In genomic region chr8:122569329-122569728, GRCm38 (mm10) we compare ENCODE assay signal across 9 mouse cellular contexts. TPM values are rescaled to one million over a fixed set of nuclear protein-coding genes. Genes with fewer than 3 reads are reported as not detected.
A peak's percentile ranks its signal among the peaks of the same experiment; 100 is the strongest.
DNase-seq lines count a peak whose midpoint lies in the region; ATAC-seq lines count a peak whose summit lies in the region.
"Had no signal": no experiment of that assay in that cellular context is flagged by ENCODE, and none has a peak within 500 bp of the region (broad histone marks: within the 10 kb centered on the region; RNA-seq: fewer than 3 reads in every experiment).

No protein-coding gene starts in this region.

- H3K27ac ChIP-seq in neural tube, embryonic 11.5 days (ENCODE audit: low read depth, low read length) = no peak overlapping the region
- H3K27ac ChIP-seq in forebrain, embryonic 10.5 days = peak overlapping the region; percentile 99
- no peak overlapping the region for H3K27ac ChIP-seq in limb, embryonic 13.5 days
- no peak overlapping the region for H3K27ac ChIP-seq in stomach, embryonic 14.5 days (ENCODE audit: low read length)

- H3K9me3 ChIP-seq in neural tube, embryonic 11.5 days (ENCODE audit: control insufficient read depth, low read length) = no peaks in the 10 kb centered on the region
- H3K9me3 ChIP-seq in forebrain, embryonic 10.5 days = peaks cover 7% of the 10 kb centered on the region; the same call in 1 of the 2 replicates
- H3K9me3 ChIP-seq in limb, embryonic 13.5 days = no peaks in the 10 kb centered on the region
- no peaks in the 10 kb centered on the region for H3K9me3 ChIP-seq in stomach, embryonic 14.5 days (ENCODE audit: control insufficient read depth, low read depth, low read length)

- peaks cover 23% of the 10 kb centered on the region for H3K36me3 ChIP-seq in neural tube, embryonic 11.5 days (ENCODE audit: control insufficient read depth, insufficient read depth, low read length)
- peaks cover 61% of the 10 kb centered on the region for H3K36me3 ChIP-seq in forebrain, embryonic 10.5 days (replicated peaks)
- H3K36me3 ChIP-seq in limb, embryonic 13.5 days = peaks cover 51% of the 10 kb centered on the region
- H3K36me3 ChIP-seq in stomach, embryonic 14.5 days (ENCODE audit: control insufficient read depth, insufficient read depth, low read length) = peaks cover 37% of the 10 kb centered on the region

- no peak for DNase-seq in neural tube, embryonic 11.5 days (ENCODE audit: low spot score)
- DNase-seq in neural tube, embryonic 10.5 days (ENCODE audit: extremely low spot score, low spot score) = no peak
- no peak for DNase-seq in forebrain, embryonic 10.5 days (ENCODE audit: extremely low spot score, low spot score)
- DNase-seq in urinary bladder, postnatal 14 days (ENCODE audit: low spot score) = no peak
- no peak for DNase-seq in gastrocnemius, postnatal 25 days
- DNase-seq in B cell, adult 2 months = no peak
- DNase-seq: adrenal gland, postnatal 14 days had no signal

- ATAC-seq in neural tube, embryonic 11.5 days (ENCODE audit: insufficient read depth, low FRiP score, low TSS enrichment) = no peak
- no peak for ATAC-seq in limb, embryonic 13.5 days (ENCODE audit: low FRiP score, low read depth)
- ATAC-seq in stomach, embryonic 14.5 days (ENCODE audit: insufficient number of reproducible peaks, insufficient read depth, low FRiP score, low read depth) = no peak

- peaks cover 20% of the 10 kb centered on the region for H3K4me1 ChIP-seq in neural tube, embryonic 11.5 days (ENCODE audit: control insufficient read depth, insufficient read depth, low read length)
- H3K4me1 ChIP-seq in forebrain, embryonic 10.5 days = peaks cover 70% of the 10 kb centered on the region
- peaks cover 26% of the 10 kb centered on the region for H3K4me1 ChIP-seq in limb, embryonic 13.5 days
- peaks cover 19% of the 10 kb centered on the region for H3K4me1 ChIP-seq in stomach, embryonic 14.5 days (ENCODE audit: control insufficient read depth, insufficient read depth, low read length)

- WGBS in neural tube, embryonic 11.5 days = 69% methylated on average over 9 of the region's 9 CpGs
- 69% methylated on average over 9 of the region's 9 CpGs for WGBS in forebrain, embryonic 10.5 days
- WGBS in limb, embryonic 13.5 days = 73% methylated on average over 9 of the region's 9 CpGs
- 60% methylated on average over 9 of the region's 9 CpGs for WGBS in stomach, embryonic 14.5 days

- no peaks in the 10 kb centered on the region for H3K27me3 ChIP-seq in neural tube, embryonic 11.5 days (ENCODE audit: control insufficient read depth, insufficient read depth, low read length)
- no peaks in the 10 kb centered on the region for H3K27me3 ChIP-seq in forebrain, embryonic 10.5 days (ENCODE audit: poor library complexity, severe bottlenecking)
- H3K27me3 ChIP-seq in limb, embryonic 13.5 days = no peaks in the 10 kb centered on the region
- H3K27me3 ChIP-seq in stomach, embryonic 14.5 days (ENCODE audit: control insufficient read depth, insufficient read depth, low read length) = no peaks in the 10 kb centered on the region

- H3K4me3 ChIP-seq in neural tube, embryonic 11.5 days (ENCODE audit: low read depth, low read length) = peak overlapping the region; percentile 94
- H3K4me3 ChIP-seq in forebrain, embryonic 10.5 days = peak overlapping the region; percentile 96
- peak overlapping the region; percentile 88 for H3K4me3 ChIP-seq in limb, embryonic 13.5 days
- peak overlapping the region; percentile 91 for H3K4me3 ChIP-seq in stomach, embryonic 14.5 days (ENCODE audit: low read depth, low read length)

- peak overlapping the region; percentile 85 for H3K9ac ChIP-seq in neural tube, embryonic 11.5 days (ENCODE audit: low read length)
- H3K9ac ChIP-seq in limb, embryonic 13.5 days = peak overlapping the region; percentile 93
- H3K9ac ChIP-seq in stomach, embryonic 14.5 days (replicated peaks; ENCODE audit: low read depth, low read length) = peak overlapping the region; percentile 94; the same call in 1 of the 2 replicates

- peak overlapping the region; percentile 88 for H3K4me2 ChIP-seq in neural tube, embryonic 11.5 days (ENCODE audit: low read depth)
- H3K4me2 ChIP-seq in limb, embryonic 13.5 days (replicated peaks) = peak overlapping the region; percentile 80
- peak overlapping the region; percentile 78 for H3K4me2 ChIP-seq in stomach, embryonic 14.5 days (replicated peaks; ENCODE audit: low read depth, low read length)

RNA-seq across cellular contexts. Expression of gene Cdt1, which starts 1.5 kb away (rescaled TPM):
- polyA plus RNA-seq in neural tube, embryonic 11.5 days (2014; fragmentation: Nextera tagmentation; extraction: Ambion mirVana) = 34.3 and 37.1 TPM in 2 replicates
- polyA plus RNA-seq in forebrain, embryonic 10.5 days (2016; fragmentation: Nextera tagmentation; extraction: Ambion mirVana) = 73.2 and 79.8 TPM in 2 replicates
- polyA plus RNA-seq in limb, embryonic 13.5 days (2015; fragmentation: Nextera tagmentation; extraction: Ambion mirVana) = 39.3 and 40.2 TPM in 2 replicates
- 34.8 and 36.4 TPM in 2 replicates for polyA plus RNA-seq in stomach, embryonic 14.5 days (2014; fragmentation: Nextera tagmentation; extraction: Ambion mirVana)
- total RNA-seq in gastrocnemius, postnatal 25 days (2021) = 1 to 10 TPM in 1 of 2 experiments, under 1 TPM in 1; 0.82 to 1.1 TPM

RNA-seq across cellular contexts. Expression of gene Aprt, which starts 7.4 kb away (rescaled TPM):
- 219 and 243 TPM in 2 replicates for polyA plus RNA-seq in neural tube, embryonic 11.5 days (2014; fragmentation: Nextera tagmentation; extraction: Ambion mirVana)
- 313 and 321 TPM in 2 replicates for polyA plus RNA-seq in forebrain, embryonic 10.5 days (2016; fragmentation: Nextera tagmentation; extraction: Ambion mirVana)
- polyA plus RNA-seq in limb, embryonic 13.5 days (2015; fragmentation: Nextera tagmentation; extraction: Ambion mirVana) = 335 and 351 TPM in 2 replicates
- 394 and 436 TPM in 2 replicates for polyA plus RNA-seq in stomach, embryonic 14.5 days (2014; fragmentation: Nextera tagmentation; extraction: Ambion mirVana)
- 10 to 100 TPM; 35.7 to 36.9 TPM for total RNA-seq in gastrocnemius, postnatal 25 days (2021)

RNA-seq across cellular contexts. Expression of gene Piezo1, which starts 18.2 kb away (rescaled TPM):
- 5.5 and 7.5 TPM in 2 replicates for polyA plus RNA-seq in neural tube, embryonic 11.5 days (2014; fragmentation: Nextera tagmentation; extraction: Ambion mirVana)
- 6.1 and 8.8 TPM in 2 replicates for polyA plus RNA-seq in forebrain, embryonic 10.5 days (2016; fragmentation: Nextera tagmentation; extraction: Ambion mirVana)
- polyA plus RNA-seq in limb, embryonic 13.5 days (2015; fragmentation: Nextera tagmentation; extraction: Ambion mirVana) = 14.0 and 14.7 TPM in 2 replicates
- polyA plus RNA-seq in stomach, embryonic 14.5 days (2014; fragmentation: Nextera tagmentation; extraction: Ambion mirVana) = 15.6 and 24.2 TPM in 2 replicates
- 10 to 100 TPM; 12.3 to 14.0 TPM for total RNA-seq in gastrocnemius, postnatal 25 days (2021)

RNA-seq across cellular contexts. Expression of gene Galns, which starts 41.9 kb away (rescaled TPM):
- 5.4 and 6.6 TPM in 2 replicates for polyA plus RNA-seq in neural tube, embryonic 11.5 days (2014; fragmentation: Nextera tagmentation; extraction: Ambion mirVana)
- 4.6 and 5.5 TPM in 2 replicates for polyA plus RNA-seq in forebrain, embryonic 10.5 days (2016; fragmentation: Nextera tagmentation; extraction: Ambion mirVana)
- polyA plus RNA-seq in limb, embryonic 13.5 days (2015; fragmentation: Nextera tagmentation; extraction: Ambion mirVana) = 9.0 and 9.7 TPM in 2 replicates
- 12.6 and 14.6 TPM in 2 replicates for polyA plus RNA-seq in stomach, embryonic 14.5 days (2014; fragmentation: Nextera tagmentation; extraction: Ambion mirVana)
- total RNA-seq in gastrocnemius, postnatal 25 days (2021) = 1 to 10 TPM; 1.3 to 1.8 TPM

RNA-seq across cellular contexts. Expression of gene Trappc2l, which starts 42.1 kb away (rescaled TPM):
- polyA plus RNA-seq in neural tube, embryonic 11.5 days (2014; fragmentation: Nextera tagmentation; extraction: Ambion mirVana) = 55.6 and 59.7 TPM in 2 replicates
- 41.0 and 44.1 TPM in 2 replicates for polyA plus RNA-seq in forebrain, embryonic 10.5 days (2016; fragmentation: Nextera tagmentation; extraction: Ambion mirVana)
- 49.6 and 55.6 TPM in 2 replicates for polyA plus RNA-seq in limb, embryonic 13.5 days (2015; fragmentation: Nextera tagmentation; extraction: Ambion mirVana)
- polyA plus RNA-seq in stomach, embryonic 14.5 days (2014; fragmentation: Nextera tagmentation; extraction: Ambion mirVana) = 55.9 and 66.9 TPM in 2 replicates
- 10 to 100 TPM; 37.9 to 40.3 TPM for total RNA-seq in gastrocnemius, postnatal 25 days (2021)
